Mouse (Mus musculus): ENCODE measurements around the gene Exoc2. TPM values are rescaled to one million over a fixed set of nuclear protein-coding genes. Genes with fewer than 3 reads are reported as not detected.

Gene Exoc2
- total RNA-seq, 4 experiments from 2014 or later = 13.1 to 17.2 (median 15.6) TPM

DNA sequence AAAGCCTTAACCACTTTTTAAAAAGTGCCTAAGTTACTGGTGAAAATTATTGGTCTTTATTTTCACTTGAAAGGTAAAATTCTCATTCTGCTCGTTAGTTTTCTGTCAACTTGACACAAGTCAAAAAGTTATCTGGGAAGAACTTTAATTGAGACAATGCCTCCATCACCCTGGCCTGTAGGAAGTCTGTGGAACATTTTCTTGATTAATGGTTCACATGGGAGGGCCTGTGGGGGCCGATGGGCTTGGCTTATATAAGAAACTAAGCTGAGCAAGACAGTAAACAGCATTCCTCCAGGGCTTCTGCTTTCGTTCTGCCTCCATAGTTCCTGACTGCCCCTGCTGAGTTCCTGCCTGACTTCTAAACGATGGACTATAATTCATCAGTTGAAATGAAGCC is 81.6 kb downstream of the Exoc2 start:
- no peak for DNase-seq (ENCODE audit: low spot score)

GRCm38 (mm10) chr13:30891223-30891622 is 82.7 kb downstream of the Exoc2 start:
- DNase-seq (ENCODE audit: low spot score) = no peak

DNA sequence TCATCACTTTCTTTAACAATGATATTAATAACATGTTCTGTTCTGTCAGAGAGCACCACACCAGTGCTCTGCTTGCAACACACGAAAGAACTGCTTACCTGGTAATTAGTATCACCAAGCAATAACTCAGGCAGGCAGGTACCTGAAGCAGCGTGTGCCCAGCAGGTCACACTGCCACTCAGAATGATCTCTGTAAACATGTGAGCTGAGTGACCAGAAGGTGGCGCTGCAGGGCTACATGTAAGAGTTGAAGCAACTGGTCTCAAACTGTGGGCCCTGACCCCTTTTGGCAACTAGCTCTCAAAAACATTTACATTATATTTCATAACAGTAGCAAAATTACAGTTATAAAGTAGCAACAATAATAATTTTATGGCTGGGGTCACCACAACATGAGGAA is 85.4 kb downstream of the Exoc2 start:
- DNase-seq (ENCODE audit: low spot score) = peak; percentile 48

DNA sequence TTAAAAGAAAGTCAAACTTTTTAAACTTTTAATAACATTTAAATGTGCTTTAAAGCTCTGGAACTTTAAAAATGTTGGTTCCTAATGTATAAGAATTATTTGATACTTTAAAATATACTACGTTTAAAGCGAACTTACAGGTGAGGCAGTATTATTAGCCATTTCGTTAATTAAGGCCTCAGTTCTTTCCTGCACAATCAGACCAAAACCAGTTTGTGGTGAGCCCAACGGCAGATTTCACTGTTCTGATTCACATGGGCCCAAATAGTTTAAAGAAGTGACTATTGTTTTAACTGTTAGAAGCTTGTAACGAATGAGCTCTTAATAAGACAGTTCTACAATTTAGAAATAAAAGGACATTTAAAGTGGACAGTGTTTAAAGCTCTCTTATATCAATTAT is 93.6 kb downstream of the Exoc2 start:
- no peak for DNase-seq (ENCODE audit: low spot score)

- no peak for DNase-seq (ENCODE audit: low spot score)
Observed at GRCm38 (mm10) chr13:30879871-30880270, 94.0 kb downstream of the Exoc2 start.

GRCm38 (mm10) chr13:30875825-30876224 is 98.1 kb downstream of the Exoc2 start:
- DNase-seq (ENCODE audit: low spot score) = no peak

GRCm38 (mm10) chr13:30873472-30873871 is 100.4 kb downstream of the Exoc2 start:
- no peak for DNase-seq (ENCODE audit: low spot score)

- DNase-seq (ENCODE audit: low spot score) = no peak
Observed at GRCm38 (mm10) chr13:30865486-30865885, 108.4 kb downstream of the Exoc2 start.

DNA sequence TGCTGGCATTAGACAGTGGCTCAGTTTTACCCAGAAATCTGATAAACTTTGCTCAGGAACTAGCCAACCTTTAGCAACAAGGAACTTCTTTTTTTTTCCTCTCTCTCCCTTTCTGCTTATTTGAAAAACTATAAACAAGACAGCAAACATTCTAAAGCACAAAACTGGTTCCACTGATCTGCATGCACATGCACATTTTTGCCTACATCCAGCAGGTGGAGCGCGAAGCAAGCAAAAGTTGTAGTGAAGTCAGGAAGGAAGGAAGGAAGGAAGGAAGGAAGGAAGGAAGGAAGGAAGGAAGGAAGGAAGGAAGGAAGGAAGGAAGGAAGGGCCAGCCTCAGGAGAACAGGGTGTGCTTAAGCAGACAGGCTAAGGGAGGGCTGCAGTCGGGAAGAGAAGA is 109.9 kb downstream of the Exoc2 start:
- DNase-seq (ENCODE audit: low spot score) = no peak

DNA sequence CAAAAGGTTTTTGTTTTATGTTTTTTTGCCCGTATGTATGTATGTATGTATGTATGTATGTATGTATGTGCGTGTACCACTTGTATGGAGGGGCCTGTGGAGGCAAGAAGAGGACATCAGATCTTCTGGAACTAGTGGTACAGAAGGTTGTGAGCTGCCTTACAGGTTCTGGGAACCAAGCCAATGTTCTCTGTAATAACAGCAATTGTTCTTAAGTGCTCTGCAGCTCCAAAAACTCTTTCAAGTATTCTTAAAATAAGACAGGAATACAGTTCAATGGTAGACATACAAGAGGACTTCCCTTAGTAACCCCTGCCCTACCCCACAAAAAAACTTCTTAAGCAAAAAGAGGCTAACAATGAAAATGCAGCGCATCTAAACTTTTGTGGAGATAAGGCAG is 115.5 kb downstream of the Exoc2 start:
- DNase-seq (ENCODE audit: low spot score) = peak; percentile 8

- DNase-seq (ENCODE audit: low spot score) = no peak
Observed at GRCm38 (mm10) chr13:30850736-30851135, 123.2 kb downstream of the Exoc2 start.

- DNase-seq (ENCODE audit: low spot score) = peak; percentile 19
Observed at GRCm38 (mm10) chr13:30848001-30848400, 125.9 kb downstream of the Exoc2 start.

- no peak for DNase-seq (ENCODE audit: low spot score)
Observed at GRCm38 (mm10) chr13:30846506-30846905, 127.4 kb downstream of the Exoc2 start.

GRCm38 (mm10) chr13:30843049-30843448 is 130.8 kb downstream of the Exoc2 start:
- no peak for DNase-seq (ENCODE audit: low spot score)

- DNase-seq (ENCODE audit: low spot score) = no peak
Observed at GRCm38 (mm10) chr13:30841843-30842242, 132.1 kb downstream of the Exoc2 start.

DNA sequence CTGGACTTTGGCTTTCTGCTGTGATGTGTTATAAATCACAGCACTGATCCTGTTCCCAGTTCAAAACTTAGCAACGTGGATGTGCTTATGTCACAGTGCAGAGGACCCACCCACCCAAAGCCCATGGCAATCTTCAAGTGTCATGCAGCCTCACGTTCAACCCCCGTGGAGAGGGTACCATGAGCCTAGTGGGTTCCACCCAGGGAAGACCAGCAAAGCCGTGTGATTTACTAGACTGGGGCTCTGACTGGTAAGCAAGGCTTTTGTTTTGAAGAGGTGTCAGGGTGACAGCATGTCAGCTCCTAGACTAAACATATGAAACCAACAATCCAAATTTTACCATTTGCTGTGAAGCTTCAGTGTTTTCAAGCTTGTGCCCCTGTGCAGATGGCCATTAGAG is 132.6 kb downstream of the Exoc2 start:
- DNase-seq (ENCODE audit: low spot score) = no peak

GRCm38 (mm10) chr13:30840700-30841099 is 133.2 kb downstream of the Exoc2 start:
- DNase-seq (ENCODE audit: low spot score) = no peak

DNA sequence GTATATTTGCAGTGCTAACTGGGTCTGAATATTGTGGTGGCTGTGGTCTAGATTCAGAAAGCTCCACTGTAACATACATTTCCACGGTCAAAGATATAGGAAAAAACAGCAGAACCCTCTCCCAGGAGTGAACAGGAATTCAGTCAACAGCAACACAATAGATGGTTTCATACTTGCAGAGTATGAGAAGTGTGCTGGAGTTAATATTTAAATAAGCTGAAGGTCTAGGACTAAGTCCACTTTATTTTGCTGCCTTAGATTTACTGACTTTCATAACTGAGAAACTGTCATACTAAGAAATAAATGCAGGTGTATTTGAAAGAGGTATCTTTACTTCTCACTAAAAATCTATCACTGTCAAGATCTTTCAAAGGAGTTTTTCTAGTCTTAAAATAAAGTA is 137.6 kb downstream of the Exoc2 start:
- DNase-seq (ENCODE audit: low spot score) = no peak

DNA sequence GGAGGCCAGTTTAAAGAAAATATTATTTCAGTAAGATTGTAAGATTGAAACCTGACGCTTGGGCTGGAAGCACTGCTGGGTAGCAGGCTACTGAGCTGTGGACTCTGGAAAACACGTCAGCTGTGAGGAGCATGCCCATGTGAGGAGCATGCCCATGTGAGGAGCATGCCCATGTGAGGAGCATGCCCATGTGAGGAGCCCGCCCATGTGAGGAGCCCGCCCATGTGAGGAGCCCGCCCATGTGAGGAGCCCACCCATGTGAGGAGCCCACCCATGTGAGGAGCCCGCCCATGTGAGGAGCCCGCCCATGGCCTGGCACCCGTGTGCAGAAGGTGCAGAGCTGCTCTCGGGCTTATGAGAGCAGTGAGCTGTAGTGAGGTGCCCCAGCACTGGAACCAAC is 139.0 kb downstream of the Exoc2 start:
- DNase-seq (ENCODE audit: low spot score) = no peak

DNA sequence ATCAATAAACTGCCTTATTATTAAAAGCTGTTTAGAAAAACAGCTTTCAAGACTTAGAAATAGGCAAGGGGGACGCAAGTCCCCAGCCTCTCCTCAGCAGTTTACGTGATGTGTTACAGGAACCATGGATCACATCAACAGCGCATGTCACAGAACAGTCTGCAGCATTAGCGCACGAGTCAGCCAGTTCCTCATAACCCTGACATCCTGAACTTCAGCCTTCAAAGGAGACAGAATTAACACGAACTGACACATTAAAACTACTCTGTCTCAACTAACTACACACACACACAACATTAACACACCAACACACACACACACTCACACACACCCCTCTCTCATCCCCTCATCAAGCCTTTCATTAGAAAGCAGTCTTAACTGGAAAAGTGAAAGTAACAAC is 139.5 kb downstream of the Exoc2 start:
- peak; percentile 16 for DNase-seq (ENCODE audit: low spot score)

DNA sequence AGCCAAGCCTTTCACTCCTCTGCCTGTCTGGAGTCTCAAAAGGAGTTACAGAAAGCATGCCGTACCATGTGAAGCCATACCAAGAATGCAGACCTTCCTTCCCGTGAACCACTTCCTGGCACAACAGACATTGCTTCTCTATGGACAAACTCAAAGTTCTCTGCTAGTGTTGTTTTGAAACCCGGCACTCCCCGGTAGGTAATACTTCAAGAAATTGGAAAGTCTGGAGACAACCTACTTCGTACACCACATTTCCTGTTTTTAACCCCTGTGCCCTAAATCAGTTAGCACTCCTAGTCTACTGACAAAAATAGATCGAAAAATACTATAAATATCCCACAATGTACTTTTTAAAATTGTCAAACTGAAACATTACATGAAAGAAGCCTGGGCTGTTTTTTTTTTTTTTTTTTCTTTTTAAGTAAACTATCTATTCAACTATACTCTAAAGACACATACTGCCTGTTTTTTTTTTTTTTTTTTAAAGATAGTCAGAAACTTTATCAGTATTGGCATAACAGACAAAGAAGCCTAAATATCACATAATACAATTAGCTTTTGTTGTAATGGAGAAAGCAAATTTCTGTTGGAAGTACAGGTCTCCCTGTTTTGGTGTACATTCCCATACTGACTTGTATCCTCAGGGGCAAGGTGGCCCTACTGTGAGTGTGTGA is 140.3 kb downstream of the Exoc2 start:
- DNase-seq (ENCODE audit: low spot score) = no peak

- no peak for DNase-seq (ENCODE audit: low spot score)
Observed at GRCm38 (mm10) chr13:30831369-30831768, 142.5 kb downstream of the Exoc2 start.

- no peak for DNase-seq (ENCODE audit: low spot score)
Observed at GRCm38 (mm10) chr13:30826511-30826910, 147.4 kb downstream of the Exoc2 start.

GRCm38 (mm10) chr13:30824903-30825302 is 149.0 kb downstream of the Exoc2 start:
- no peak for DNase-seq (ENCODE audit: low spot score)
